Mouse (Mus musculus) hindbrain, postnatal 0 days (tissue): ENCODE results near the gene Vav2. TPM values are rescaled to one million over a fixed set of nuclear protein-coding genes. Genes with fewer than 3 reads are reported as not detected.

Experiments used
- ATAC-seq: fragments of 200-750 bp; cut with Nextera tagmentation; 2 replicates; pipeline ENCODE4 v1.8.0; 2017; ENCODE audit warnings: mild to moderate bottlenecking, moderate TSS enrichment, moderate library complexity
- DNase-seq: peaks from one replicate; pipeline ENCODE4 v3.0.0-alpha.2; 2015; ENCODE audit warnings: low spot score
- H3K27ac ChIP-seq: fragments of 300-500 bp; sonication (generic); 2 replicates; pipeline ENCODE4 v1.5.1; 2014; ENCODE audit warnings: mild to moderate bottlenecking
- H3K27me3 ChIP-seq: fragments of 300-500 bp; sonication (generic); 2 replicates; pipeline ENCODE4 v1.6.1; 2014; ENCODE audit warnings: low read length, mixed read lengths; ENCODE audit not compliant: insufficient read depth
- H3K36me3 ChIP-seq: fragments of 300-500 bp; sonication (generic); 2 replicates; pipeline ENCODE4 v1.6.1; 2014; ENCODE audit warnings: low read length, mixed read lengths; ENCODE audit not compliant: insufficient read depth
- H3K4me1 ChIP-seq: fragments of 300-500 bp; sonication (generic); 2 replicates; pipeline ENCODE4 v1.6.1; 2014; ENCODE audit warnings: antibody characterized with exemption, low read length, mixed read lengths; ENCODE audit not compliant: insufficient read depth
- H3K4me2 ChIP-seq: fragments of 300-500 bp; sonication (generic); 2 replicates; pipeline ENCODE4 v1.6.1; 2014; ENCODE audit warnings: low read depth, mild to moderate bottlenecking, low read length, moderate library complexity, mixed read lengths
- H3K4me3 ChIP-seq: fragments of 300-500 bp; sonication (generic); 2 replicates; pipeline ENCODE4 v1.5.1; 2014; ENCODE audit warnings: low read length
- H3K9ac ChIP-seq: fragments of 300-500 bp; sonication (generic); replicated peaks from 2 replicates; pipeline ENCODE4 v1.6.1; 2014; ENCODE audit warnings: mild to moderate bottlenecking, low read length, moderate library complexity, mixed read lengths
- H3K9me3 ChIP-seq: fragments of 300-500 bp; sonication (generic); 2 replicates; pipeline ENCODE4 v1.6.1; 2016; ENCODE audit warnings: low read length, mixed read lengths
- CTCF ChIP-seq: IDR thresholded peaks from 2 replicates; pipeline ENCODE4 v1.5.1; 2016; ENCODE audit warnings: antibody characterized with exemption, control low read depth, low read depth
- WGBS: fragments of 180-500 bp; shearing (Covaris S2); extraction: QIAGEN DNeasy Blood & Tissue Kit; methylation state at CpG from one replicate; pipeline ENCODE4 v1.1.7; 2014; 5-methylcytosine and 5-hydroxymethylcytosine counted together
- polyA plus RNA-seq: library from polyadenylated mRNA; unstranded; fragments of >200 nt; fragmentation: Nextera tagmentation; extraction: Ambion mirVana; gene quantifications from 2 replicates; pipeline ENCODE4 v1.2.1, GENCODE M21; 2015
- total RNA-seq: library from RNA; depleted of rRNA; stranded (reverse); fragments of >200 nt; gene quantifications from 2 replicates; pipeline ENCODE4 v1.2.3, GENCODE M21; 2014

The Vav2 gene
- total and polyA plus RNA-seq, 2 experiments from 2014 or later, result 8.2 to 44.9 TPM

GRCm38 (mm10) chr2:27401544-27401943 is 25.3 kb downstream of the Vav2 start:
- 88% methylated on average over 2 of the region's 2 CpGs for WGBS
- TF ChIP-seq CTCF, result no peak
- H3K4me1 ChIP-seq, result no peaks in the 10 kb centered on the region; the same call in 1 of the 2 replicates
- H3K36me3 ChIP-seq, result no peaks in the 10 kb centered on the region
- no peak overlapping the region for H3K4me2 ChIP-seq
- ATAC-seq (no peak), DNase-seq (no peak)
- no peak overlapping the region for H3K27ac ChIP-seq
- no peak overlapping the region for H3K9ac ChIP-seq
- H3K9me3 ChIP-seq, result no peaks in the 10 kb centered on the region
- no peaks in the 10 kb centered on the region for H3K27me3 ChIP-seq
- H3K4me3 ChIP-seq, result no peak overlapping the region

GRCm38 (mm10) chr2:27400083-27400482 is 26.8 kb downstream of the Vav2 start:
- 93% methylated on average over 2 of the region's 2 CpGs for WGBS
- H3K27ac ChIP-seq, result no peak overlapping the region
- TF ChIP-seq CTCF, result no peak
- no peaks in the 10 kb centered on the region for H3K27me3 ChIP-seq
- no peaks in the 10 kb centered on the region for H3K9me3 ChIP-seq
- H3K4me2 ChIP-seq, result no peak overlapping the region
- peaks cover 5% of the 10 kb centered on the region for H3K4me1 ChIP-seq
- no peaks in the 10 kb centered on the region for H3K36me3 ChIP-seq
- no peak for DNase-seq
- no peak overlapping the region for H3K4me3 ChIP-seq
- ATAC-seq, result no peak
- H3K9ac ChIP-seq, result no peak overlapping the region

GRCm38 (mm10) chr2:27396656-27397440 is 30.0 kb downstream of the Vav2 start:
- ATAC-seq, result peak; percentile 36; the same call in 1 of the 2 replicates
- Histone ChIP-seq H3K9ac (no peak overlapping the region), H3K4me3 (no peak overlapping the region), H3K9me3 (no peaks in the 10 kb centered on the region), H3K27me3 (no peaks in the 10 kb centered on the region), H3K36me3 (no peaks in the 10 kb centered on the region), H3K27ac (peak overlapping the region; percentile 59), H3K4me2 (no peak overlapping the region), H3K4me1 (peaks cover 18% of the 10 kb centered on the region)
- TF ChIP-seq CTCF, result no peak
- 48% methylated on average over 17 of the region's 17 CpGs for WGBS
- DNase-seq, result peak; percentile 66

GRCm38 (mm10) chr2:27394158-27394832 is 32.5 kb downstream of the Vav2 start:
- TF ChIP-seq CTCF, result no peak
- Histone ChIP-seq H3K36me3 (no peaks in the 10 kb centered on the region), H3K27ac (0 out of 2 replicates have a peak overlapping the region, but pooled peaks have one; percentile 15), H3K9ac (no peak overlapping the region), H3K9me3 (no peaks in the 10 kb centered on the region), H3K27me3 (no peaks in the 10 kb centered on the region), H3K4me2 (no peak overlapping the region), H3K4me1 (peaks cover 25% of the 10 kb centered on the region), H3K4me3 (no peak overlapping the region)
- no peak for ATAC-seq
- 50% methylated on average over 10 of the region's 10 CpGs for WGBS
- DNase-seq, result no peak

- DNase-seq, result no peak
- ATAC-seq, result peak; percentile 44; the same call in 1 of the 2 replicates
- Histone ChIP-seq H3K27ac (no peak overlapping the region), H3K9ac (no peak overlapping the region), H3K4me3 (no peak overlapping the region), H3K4me1 (peaks cover 26% of the 10 kb centered on the region), H3K36me3 (no peaks in the 10 kb centered on the region), H3K9me3 (no peaks in the 10 kb centered on the region), H3K27me3 (no peaks in the 10 kb centered on the region), H3K4me2 (no peak overlapping the region)
- no peak for TF ChIP-seq CTCF
- 38% methylated on average over 5 of the region's 5 CpGs for WGBS
These were observed 34.6 kb downstream of the Vav2 start for GRCm38 (mm10) chr2:27392278-27392677.

- WGBS, result 61% methylated on average over 4 of the region's 4 CpGs
- no peaks in the 10 kb centered on the region for H3K9me3 ChIP-seq
- no peak overlapping the region for H3K9ac ChIP-seq
- H3K4me3 ChIP-seq, result no peak overlapping the region
- TF ChIP-seq CTCF, result no peak
- peaks cover 26% of the 10 kb centered on the region for H3K4me1 ChIP-seq
- no peak for DNase-seq
- no peak for ATAC-seq
- no peaks in the 10 kb centered on the region for H3K36me3 ChIP-seq
- no peak overlapping the region for H3K27ac ChIP-seq
- H3K4me2 ChIP-seq, result no peak overlapping the region
- no peaks in the 10 kb centered on the region for H3K27me3 ChIP-seq
These were observed 36.1 kb downstream of the Vav2 start for GRCm38 (mm10) chr2:27390775-27391174.
